Mouse (Mus musculus) ES-E14 (cell line): Measurements from ENCODE around the gene Zc3h12c. TPM values are rescaled to one million over a fixed set of nuclear protein-coding genes. Genes with fewer than 3 reads are reported as not detected.
A peak's percentile ranks its signal among the peaks of the same experiment; 100 is the strongest.

Experiments used
- DNase-seq: peaks from one replicate; pipeline ENCODE4 v3.0.0-alpha.2; 2013; ENCODE audit warnings: low read depth, low spot score
- H3K27ac ChIP-seq: 2 replicates; pipeline ENCODE4 v1.5.1; 2012; ENCODE audit warnings: low read depth, mild to moderate bottlenecking, low read length, moderate library complexity, mixed read lengths; ENCODE audit not compliant: poor library complexity, insufficient read depth, severe bottlenecking
- H3K36me3 ChIP-seq: 2 replicates; pipeline ENCODE4 v1.6.1; 2012; ENCODE audit warnings: mild to moderate bottlenecking, low read length, moderate library complexity, mixed read lengths; ENCODE audit not compliant: control insufficient read depth, poor library complexity, insufficient read depth, severe bottlenecking
- H3K4me1 ChIP-seq, 2 experiments: fragments of 150-350 bp in 1 of 2; sonication (generic) in 1 of 2; 2 replicates each; pipeline ENCODE4 v1.6.1; 2012; ENCODE audit warnings: low read length in 2 of 2, mild to moderate bottlenecking in 1 of 2, mixed read lengths in 1 of 2; ENCODE audit not compliant: control insufficient read depth in 2 of 2, insufficient read depth in 2 of 2, poor library complexity in 1 of 2
- H3K4me3 ChIP-seq, 2 experiments: fragments of 150-350 bp in 1 of 2; sonication (generic) in 1 of 2; 2 replicates each; pipeline ENCODE4 v1.5.1; 2012; ENCODE audit warnings: low read length in 2 of 2, low read depth in 1 of 2, mild to moderate bottlenecking in 1 of 2, mixed read lengths in 1 of 2; ENCODE audit not compliant: insufficient read depth in 1 of 2, poor library complexity in 1 of 2, severe bottlenecking in 1 of 2
- H3K9ac ChIP-seq: 2 replicates; pipeline ENCODE4 v1.6.1; 2012; ENCODE audit warnings: low read depth, mild to moderate bottlenecking, low read length, mixed read lengths; ENCODE audit not compliant: poor library complexity, insufficient read depth, severe bottlenecking
- H3K9me3 ChIP-seq: fragments of 150-350 bp; sonication (generic); 2 replicates; pipeline ENCODE4 v1.6.1; 2012; ENCODE audit warnings: low read depth, mild to moderate bottlenecking, low read length; ENCODE audit not compliant: control insufficient read depth, insufficient read depth
- CHD2 ChIP-seq: IDR thresholded peaks from 2 replicates; pipeline ENCODE4 v1.6.1; 2014; ENCODE audit warnings: mild to moderate bottlenecking, low read depth, low read length, inconsistent platforms
- HCFC1 ChIP-seq: IDR thresholded peaks from 2 replicates; pipeline ENCODE4 v1.6.1; 2012; ENCODE audit warnings: low read length, inconsistent platforms, borderline replicate concordance; ENCODE audit not compliant: insufficient read depth
- MAFK ChIP-seq: IDR thresholded peaks from 2 replicates; pipeline ENCODE4 v1.6.1; 2014; ENCODE audit warnings: mild to moderate bottlenecking, low read depth, low read length, inconsistent platforms; ENCODE audit not compliant: insufficient read depth
- ZC3H11A ChIP-seq: IDR thresholded peaks from 2 replicates; pipeline ENCODE4 v1.6.1; 2012; ENCODE audit warnings: low read depth, mild to moderate bottlenecking, inconsistent platforms, low read length, borderline replicate concordance
- ZNF384 ChIP-seq: IDR thresholded peaks from 2 replicates; pipeline ENCODE4 v1.6.1; 2012; ENCODE audit warnings: low read depth, low read length, inconsistent platforms
- in situ Hi-C, 2 experiments: fragments of 600-800 bp; cut with MboI; formaldehyde crosslinking; loops; one replicate each; pipeline ENCODE4 v1.15.1; 2025; ENCODE audit warnings: low sequenced_read_pairs in 2 of 2, inconsistent platforms in 1 of 2; ENCODE audit not compliant: unreplicated experiment in 2 of 2
- total RNA-seq: library from RNA; depleted of rRNA; stranded (reverse); fragments of 300-350 nt; gene quantifications from 2 replicates; pipeline ENCODE4 v1.2.3, GENCODE M21; 2012

The Zc3h12c gene
- total RNA-seq, 1 experiment = 3.0 TPM

GRCm38 (mm10) chr9:52170131-52170530 lies 1.8 kb upstream of the Zc3h12c start:
- Histone ChIP-seq H3K4me3 (no peak overlapping the region), H3K36me3 (no peaks in the 10 kb centered on the region), H3K9me3 (no peaks in the 10 kb centered on the region), H3K4me1 (no peaks in the 10 kb centered on the region; a peak in 1 of 4 replicates), H3K9ac (no peak overlapping the region), H3K27ac (no peak overlapping the region)
- in situ Hi-C loops = no loop called here
- TF ChIP-seq ZNF384 (no peak), ZC3H11A (no peak), MAFK (no peak), HCFC1 (no peak), CHD2 (no peak)
- no peak for DNase-seq

DNA sequence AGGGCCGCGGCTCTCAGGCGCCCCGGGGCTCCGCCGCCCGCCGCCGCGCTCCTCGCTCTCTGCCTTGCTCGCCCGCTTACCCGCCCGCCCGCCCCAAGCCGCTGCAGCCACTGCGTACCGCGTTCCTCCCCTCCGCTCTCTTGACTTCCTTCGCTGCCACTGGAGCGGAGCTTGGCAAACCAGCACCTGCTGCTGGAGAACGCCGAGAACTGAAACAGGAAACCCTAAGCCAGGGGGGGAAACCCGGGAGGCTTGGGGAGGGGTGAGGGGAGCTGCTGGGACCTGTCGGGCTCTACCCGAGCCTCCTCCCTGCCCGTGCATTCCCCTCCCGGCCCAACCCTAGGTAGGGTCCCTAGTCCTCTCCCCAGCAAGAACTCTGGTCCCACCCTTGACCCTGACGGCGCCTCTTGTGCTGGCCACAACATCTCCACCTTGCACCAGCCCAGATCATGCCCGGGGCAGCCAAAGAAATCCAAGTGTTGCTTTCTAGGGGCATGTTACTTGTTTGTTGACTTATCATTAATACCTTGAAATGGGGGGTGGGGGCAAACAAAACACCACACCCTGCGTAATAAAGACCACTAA lies 406 bp upstream of the Zc3h12c start:
- in situ Hi-C loops = loop anchor here in 1 of 2 experiments (10.0 kb wide), 1 partner anchor 116 kb away; no protein-coding TSS in a partner anchor
- Histone ChIP-seq H3K4me1 (no peaks in the 10 kb centered on the region; a peak in 1 of 4 replicates), H3K4me3 (peak overlapping the region; percentile 88 to 95), H3K9ac (peak overlapping the region; percentile 96), H3K9me3 (no peaks in the 10 kb centered on the region), H3K36me3 (no peaks in the 10 kb centered on the region), H3K27ac (no peak overlapping the region)
- TF ChIP-seq HCFC1 = no peak
- TF ChIP-seq ZNF384 = no peak
- TF ChIP-seq MAFK = no peak
- TF ChIP-seq CHD2 = no peak
- TF ChIP-seq ZC3H11A = no peak
- DNase-seq = peak; percentile 60

DNA sequence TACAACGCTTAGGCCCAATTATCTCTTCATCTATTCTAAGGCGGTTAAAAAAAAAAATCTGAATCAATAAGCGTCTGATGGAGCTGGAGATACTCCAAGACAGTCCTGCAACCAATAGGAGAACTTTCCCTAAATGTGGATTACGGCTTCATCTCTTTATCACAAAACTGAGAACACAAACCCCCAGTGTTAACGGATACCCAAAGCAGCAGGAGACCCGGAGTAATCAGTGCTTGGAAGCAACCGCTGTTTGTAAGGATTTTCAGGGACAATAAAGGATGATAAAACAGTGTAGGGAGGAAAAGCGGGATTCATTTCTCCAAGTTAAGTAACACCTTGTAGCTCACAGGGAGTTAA lies 888 bp downstream of the Zc3h12c start:
- H3K4me3 ChIP-seq = peak overlapping the region; percentile 88 to 95
- H3K36me3 ChIP-seq = no peaks in the 10 kb centered on the region
- TF ChIP-seq ZNF384 = no peak
- no peak for TF ChIP-seq CHD2
- TF ChIP-seq ZC3H11A = no peak
- no peak for TF ChIP-seq MAFK
- no peak for TF ChIP-seq HCFC1
- no peak overlapping the region for H3K27ac ChIP-seq
- peak overlapping the region; percentile 96 for H3K9ac ChIP-seq
- DNase-seq = no peak
- no peaks in the 10 kb centered on the region; a peak in 1 of 4 replicates for H3K4me1 ChIP-seq
- in situ Hi-C loops = loop anchor here in 1 of 2 experiments (10.0 kb wide), 1 partner anchor 117 kb away; no protein-coding TSS in a partner anchor
- H3K9me3 ChIP-seq = no peaks in the 10 kb centered on the region

GRCm38 (mm10) chr9:52167084-52167483 lies 1.3 kb downstream of the Zc3h12c start:
- H3K9ac ChIP-seq = no peak overlapping the region
- no peaks in the 10 kb centered on the region; a peak in 1 of 4 replicates for H3K4me1 ChIP-seq
- TF ChIP-seq ZC3H11A = no peak
- TF ChIP-seq ZNF384 = no peak
- no peak for TF ChIP-seq MAFK
- DNase-seq = no peak
- H3K9me3 ChIP-seq = no peaks in the 10 kb centered on the region
- H3K4me3 ChIP-seq = 0 out of 4 replicates have a peak overlapping the region, but pooled peaks of 1 of the 2 experiments have one; percentile 88
- H3K36me3 ChIP-seq = no peaks in the 10 kb centered on the region
- H3K27ac ChIP-seq = no peak overlapping the region
- in situ Hi-C loops = loop anchor here in 1 of 2 experiments (10.0 kb wide), 1 partner anchor 118 kb away; no protein-coding TSS in a partner anchor
